Mouse (Mus musculus): ENCODE measurements around the gene Gm8082.
"Not testable (repeated sequence)": the region's sequence is repeated elsewhere in the genome, so short reads cannot be mapped to it uniquely, and the experiment has no call there.

Gene Gm8082

DNA sequence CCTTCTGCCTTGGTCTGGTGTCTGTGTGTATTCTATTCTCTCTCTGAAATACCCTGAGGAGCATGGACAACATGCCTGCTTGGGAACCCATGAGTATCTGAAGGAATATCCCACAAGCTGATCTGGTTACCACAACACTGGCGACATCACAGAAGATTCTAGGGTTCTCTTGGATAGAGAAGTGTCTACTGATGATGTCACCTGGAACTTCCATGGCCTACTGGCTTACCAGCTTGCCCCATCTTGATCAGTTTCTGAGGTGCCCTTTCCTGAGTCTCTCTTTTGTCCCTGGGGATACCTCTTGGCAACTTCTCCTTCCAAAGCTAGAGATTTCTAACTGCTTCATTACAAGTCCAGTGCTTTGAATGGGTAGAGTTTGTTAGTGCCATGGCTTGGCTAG, at the start of gene Gm8082:
Gene Gm8082 (minus strand): TSS at position 101 of the 400 bp plus-strand sequence.
- not testable (repeated sequence) for DNase-seq (ENCODE audit: low read depth)

DNA sequence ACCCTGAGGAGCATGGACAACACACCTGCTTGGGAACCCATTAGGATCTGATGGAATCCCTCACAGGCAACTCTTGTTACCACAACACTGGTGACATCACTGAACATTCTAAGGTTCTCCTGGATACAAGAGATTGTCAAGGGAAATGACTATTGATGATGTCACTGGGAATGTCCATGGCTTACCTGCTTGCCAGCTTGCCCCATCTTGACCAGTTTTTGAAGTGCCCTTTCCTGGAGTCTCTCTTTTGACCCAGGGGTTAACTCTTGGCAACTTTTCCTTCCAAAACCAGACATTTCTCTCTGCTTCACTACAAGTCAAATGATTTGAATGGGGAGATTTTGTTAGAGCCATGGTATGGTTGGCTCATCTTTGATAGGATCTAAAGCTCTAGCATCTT, 22.1 kb upstream of the Gm8082 start, which contains the start of gene Gm10376:
Gene Gm10376 (minus strand): TSS at position 101 of the 400 bp plus-strand sequence.
- DNase-seq (ENCODE audit: low read depth): not testable (repeated sequence)

Measured in NIH3T3 (cell line).